Mouse (Mus musculus) heart, embryonic 12.5 days (tissue): ENCODE results near the gene Dcbld1. TPM values are rescaled to one million over a fixed set of nuclear protein-coding genes. Genes with fewer than 3 reads are reported as not detected.
"Not testable (repeated sequence)": the region's sequence is repeated elsewhere in the genome, so short reads cannot be mapped to it uniquely, and the experiment has no call there.

ENCODE experiments used
- ATAC-seq: fragments of 200-750 bp; cut with Nextera tagmentation; 2 replicates; pipeline ENCODE4 v1.8.0; 2017; ENCODE audit warnings: moderate TSS enrichment, moderate library complexity; ENCODE audit not compliant: insufficient number of reproducible peaks, low FRiP score
- H3K27ac ChIP-seq: fragments of 300-500 bp; sonication (generic); 2 replicates; pipeline ENCODE4 v1.5.1; 2016; ENCODE audit warnings: mild to moderate bottlenecking, moderate library complexity; ENCODE audit not compliant: poor library complexity, severe bottlenecking
- H3K27me3 ChIP-seq: fragments of 300-500 bp; sonication (generic); replicated peaks from 2 replicates; pipeline ENCODE4 v1.6.1; 2016; ENCODE audit warnings: mild to moderate bottlenecking, moderate library complexity
- H3K36me3 ChIP-seq: fragments of 300-500 bp; sonication (generic); 2 replicates; pipeline ENCODE4 v1.6.1; 2016; ENCODE audit warnings: mild to moderate bottlenecking, moderate library complexity
- H3K4me1 ChIP-seq: fragments of 300-500 bp; sonication (generic); replicated peaks from 2 replicates; pipeline ENCODE4 v1.6.1; 2016; ENCODE audit warnings: mild to moderate bottlenecking
- H3K4me2 ChIP-seq: fragments of 300-500 bp; sonication (generic); 2 replicates; pipeline ENCODE4 v1.6.1; 2016; ENCODE audit warnings: mild to moderate bottlenecking, moderate library complexity
- H3K4me3 ChIP-seq: fragments of 300-500 bp; sonication (generic); 2 replicates; pipeline ENCODE4 v1.5.1; 2016; ENCODE audit warnings: mild to moderate bottlenecking
- H3K9ac ChIP-seq: fragments of 300-500 bp; sonication (generic); 2 replicates; pipeline ENCODE4 v1.6.1; 2016; ENCODE audit warnings: mild to moderate bottlenecking, moderate library complexity
- H3K9me3 ChIP-seq: fragments of 300-500 bp; sonication (generic); replicated peaks from 2 replicates; pipeline ENCODE4 v1.6.1; 2016; ENCODE audit warnings: mild to moderate bottlenecking, moderate library complexity
- WGBS: fragments of 180-500 bp; shearing (Covaris S2); methylation state at CpG from one replicate; pipeline ENCODE4 v1.1.7; 2016; 5-methylcytosine and 5-hydroxymethylcytosine counted together
- polyA plus RNA-seq: library from polyadenylated mRNA; unstranded; fragments of >200 nt; fragmentation: Nextera tagmentation; extraction: Ambion mirVana; gene quantifications from 2 replicates; pipeline ENCODE4 v1.2.1, GENCODE M21; 2016

The Dcbld1 gene
- polyA plus RNA-seq, 1 experiment from 2014 or later = 9.3 TPM

- 86% methylated on average over 3 of the region's 3 CpGs for WGBS
- H3K36me3 ChIP-seq = no peaks in the 10 kb centered on the region
- no peak overlapping the region for H3K27ac ChIP-seq
- H3K27me3 ChIP-seq = no peaks in the 10 kb centered on the region
- no peak overlapping the region for H3K4me3 ChIP-seq
- no peak overlapping the region for H3K9ac ChIP-seq
- peaks cover 10% of the 10 kb centered on the region for H3K4me1 ChIP-seq
- H3K4me2 ChIP-seq = no peak overlapping the region
- ATAC-seq = no peak
- H3K9me3 ChIP-seq = no peaks in the 10 kb centered on the region
These were observed 47.2 kb downstream of the Dcbld1 start for GRCm38 (mm10) chr10:52280623-52281022.

DNA sequence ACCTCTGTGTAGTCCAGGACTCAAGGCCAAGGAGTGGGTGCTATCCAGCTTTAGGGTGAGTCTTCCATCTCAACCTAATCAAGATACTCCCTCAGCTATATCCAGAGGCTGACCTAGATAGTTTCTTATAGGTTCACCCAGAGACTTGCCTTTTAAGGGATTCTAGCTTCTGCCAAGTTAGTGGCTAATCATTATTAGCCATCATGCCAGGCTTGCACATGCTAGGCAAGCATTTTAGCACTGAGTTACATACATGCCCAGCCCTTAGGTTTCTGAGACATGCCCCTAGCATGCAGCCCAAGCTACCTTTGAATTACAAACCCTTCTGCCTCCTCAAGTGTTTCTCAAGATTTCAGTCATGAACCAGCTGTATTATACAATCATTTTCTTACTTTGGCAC is 47.9 kb downstream of the Dcbld1 start:
- Histone ChIP-seq H3K27me3 (no peaks in the 10 kb centered on the region), H3K27ac (no peak overlapping the region), H3K4me3 (no peak overlapping the region), H3K4me2 (no peak overlapping the region), H3K9me3 (no peaks in the 10 kb centered on the region), H3K4me1 (peaks cover 10% of the 10 kb centered on the region), H3K9ac (no peak overlapping the region), H3K36me3 (no peaks in the 10 kb centered on the region)
- no peak for ATAC-seq

- Histone ChIP-seq H3K27ac (no peak overlapping the region), H3K27me3 (no peaks in the 10 kb centered on the region), H3K9me3 (no peaks in the 10 kb centered on the region), H3K9ac (no peak overlapping the region), H3K4me1 (no peaks in the 10 kb centered on the region; the same call in 1 of the 2 replicates), H3K4me2 (no peak overlapping the region), H3K4me3 (no peak overlapping the region), H3K36me3 (no peaks in the 10 kb centered on the region; the same call in 1 of the 2 replicates)
- ATAC-seq = no peak
- 67% methylated on average over 8 of the region's 8 CpGs for WGBS
These were observed 51.2 kb downstream of the Dcbld1 start for GRCm38 (mm10) chr10:52284578-52284977.

DNA sequence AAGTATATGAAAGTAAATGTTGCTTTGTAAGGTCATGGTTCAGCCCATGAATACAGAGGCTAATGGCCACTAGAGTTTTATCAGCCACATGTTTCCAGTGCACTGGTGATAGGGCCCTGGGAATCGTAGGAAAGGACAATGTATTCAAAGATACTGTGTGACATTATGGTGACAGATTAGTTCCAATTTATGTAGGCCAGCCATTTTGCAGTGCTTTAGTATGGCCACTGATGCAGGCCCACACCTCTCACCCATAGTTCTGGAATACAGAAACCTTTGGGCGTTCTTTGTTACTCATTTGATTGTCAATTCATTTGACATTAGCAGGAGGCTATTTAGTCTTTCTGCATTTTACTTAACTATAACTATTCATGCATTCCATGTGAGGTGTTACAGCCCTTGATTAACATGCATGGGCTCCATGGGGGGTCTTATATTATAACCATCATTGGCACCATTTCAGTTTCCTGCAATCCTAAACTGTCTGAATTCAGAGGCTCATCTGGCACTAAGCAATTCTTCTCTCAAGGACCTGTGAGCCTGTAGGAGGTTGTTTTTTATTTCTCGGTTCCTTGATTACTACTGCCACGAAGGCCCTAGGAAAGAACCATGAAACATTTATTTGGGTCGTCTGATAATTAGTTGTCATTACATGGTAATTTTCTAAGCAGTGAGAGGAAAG is 54.6 kb downstream of the Dcbld1 start:
- H3K4me2 ChIP-seq = no peak overlapping the region
- H3K4me1 ChIP-seq = no peaks in the 10 kb centered on the region; the same call in 1 of the 2 replicates
- peaks cover 2% of the 10 kb centered on the region; the same call in 1 of the 2 replicates for H3K36me3 ChIP-seq
- H3K4me3 ChIP-seq = no peak overlapping the region
- H3K27me3 ChIP-seq = no peaks in the 10 kb centered on the region
- H3K27ac ChIP-seq = no peak overlapping the region
- WGBS = 73% methylated on average over 5 of the region's 5 CpGs
- H3K9me3 ChIP-seq = no peaks in the 10 kb centered on the region
- H3K9ac ChIP-seq = no peak overlapping the region
- no peak for ATAC-seq

DNA sequence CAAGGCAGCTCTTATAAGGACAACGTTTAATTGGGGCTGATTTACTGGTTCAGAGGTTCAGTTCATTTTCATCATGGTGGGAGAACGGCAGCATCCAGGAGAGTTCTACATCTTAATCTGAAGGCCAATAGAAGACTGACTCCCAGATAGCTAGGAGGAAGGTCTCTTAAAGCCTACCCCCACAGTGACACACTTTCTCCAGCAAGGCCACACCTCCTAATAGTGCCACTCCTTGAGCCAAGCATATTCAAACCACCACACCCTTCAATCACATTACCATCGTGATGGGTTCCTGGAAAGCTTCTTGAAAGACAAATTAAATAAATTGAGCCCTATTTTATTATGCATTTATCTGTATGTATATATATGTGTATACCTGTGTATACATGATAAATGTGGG is 55.8 kb downstream of the Dcbld1 start:
- H3K4me2 ChIP-seq = no peak overlapping the region
- ATAC-seq = no peak
- WGBS = 77% methylated on average over 3 of the region's 3 CpGs

DNA sequence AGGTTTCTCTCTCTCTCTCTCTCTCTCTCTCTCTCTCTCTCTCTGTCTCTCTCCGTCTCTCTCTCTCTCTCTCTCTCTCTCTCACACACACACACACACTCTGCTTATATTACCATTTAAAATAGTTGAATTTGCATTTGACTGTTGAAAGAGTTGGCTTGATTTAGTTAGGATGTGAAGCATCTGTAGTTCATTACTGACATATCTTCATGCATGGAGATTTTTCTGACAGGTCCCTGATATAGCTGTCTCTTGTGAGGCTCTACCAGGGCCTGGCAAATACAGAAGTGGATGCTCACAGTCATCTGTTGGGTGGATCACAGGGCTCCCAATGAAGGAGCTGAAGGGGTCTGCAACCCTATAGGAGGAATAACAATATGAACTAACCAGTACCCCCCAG is 59.0 kb downstream of the Dcbld1 start:
- WGBS = 46% methylated on average over 1 of the region's 1 CpGs
- H3K4me2 ChIP-seq, H3K9me3 ChIP-seq, ATAC-seq, H3K27ac ChIP-seq, H3K4me1 ChIP-seq, H3K27me3 ChIP-seq, H3K4me3 ChIP-seq, H3K9ac ChIP-seq, H3K36me3 ChIP-seq: not testable (repeated sequence)

More for the DNA sequence above, 55.8 kb downstream of the Dcbld1 start:
- H3K4me3 ChIP-seq = no peak overlapping the region
- no peaks in the 10 kb centered on the region for H3K27me3 ChIP-seq
- H3K9me3 ChIP-seq = no peaks in the 10 kb centered on the region
- peaks cover 3% of the 10 kb centered on the region; the same call in 1 of the 2 replicates for H3K4me1 ChIP-seq
- H3K36me3 ChIP-seq = peaks cover 2% of the 10 kb centered on the region; the same call in 1 of the 2 replicates
- H3K9ac ChIP-seq = no peak overlapping the region
- H3K27ac ChIP-seq = no peak overlapping the region

DNA sequence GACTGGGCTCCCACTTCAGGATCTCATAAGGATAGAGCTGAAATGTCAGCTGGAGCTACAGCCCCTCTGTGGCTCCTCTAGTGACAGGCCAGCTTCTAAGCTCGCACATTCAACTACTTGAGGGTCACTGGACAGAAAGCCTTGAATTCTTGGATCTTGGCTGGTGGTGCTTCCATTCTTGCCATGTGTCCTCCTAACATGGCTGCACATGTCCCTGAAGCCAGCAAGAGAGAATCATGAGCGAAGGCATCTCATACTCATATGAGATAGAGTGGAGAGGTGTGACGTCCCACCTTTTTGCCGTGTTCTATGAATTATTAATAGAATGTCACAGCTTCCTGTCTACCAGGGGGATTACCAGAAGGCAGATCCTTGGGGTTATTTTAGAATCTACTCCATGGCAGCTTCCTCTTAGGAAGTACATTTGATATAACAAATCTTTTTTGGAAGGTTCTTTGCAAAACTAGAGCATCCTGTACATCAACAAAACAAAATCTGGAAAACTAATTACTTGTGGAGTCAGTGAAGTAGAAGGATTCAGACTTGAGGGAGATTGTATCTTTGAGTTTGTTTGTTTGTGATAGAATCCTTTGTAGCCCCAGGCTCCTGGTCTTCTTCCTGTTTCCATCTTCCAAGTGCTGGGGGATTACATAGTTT is 60.6 kb downstream of the Dcbld1 start:
- no peak overlapping the region for H3K4me2 ChIP-seq
- no peak overlapping the region for H3K27ac ChIP-seq
- H3K4me1 ChIP-seq = peaks cover 13% of the 10 kb centered on the region
- H3K27me3 ChIP-seq = no peaks in the 10 kb centered on the region
- 0 out of 2 replicates have a peak, but pooled peaks cover 2% of the 10 kb centered on the region for H3K36me3 ChIP-seq
- H3K9me3 ChIP-seq = no peaks in the 10 kb centered on the region
- H3K4me3 ChIP-seq = no peak overlapping the region
- no peak for ATAC-seq
- no peak overlapping the region for H3K9ac ChIP-seq
- 72% methylated on average over 4 of the region's 4 CpGs for WGBS

- H3K4me3 ChIP-seq = no peak overlapping the region
- H3K27me3 ChIP-seq = no peaks in the 10 kb centered on the region
- H3K27ac ChIP-seq = no peak overlapping the region
- H3K9ac ChIP-seq = no peak overlapping the region
- no peak for ATAC-seq
- H3K4me2 ChIP-seq = no peak overlapping the region
- H3K36me3 ChIP-seq = 0 out of 2 replicates have a peak, but pooled peaks cover 2% of the 10 kb centered on the region
- H3K4me1 ChIP-seq = peaks cover 13% of the 10 kb centered on the region
- 90% methylated on average over 2 of the region's 2 CpGs for WGBS
- H3K9me3 ChIP-seq = no peaks in the 10 kb centered on the region
These were observed 62.5 kb downstream of the Dcbld1 start for GRCm38 (mm10) chr10:52295934-52296333.

GRCm38 (mm10) chr10:52298568-52298967 is 65.1 kb downstream of the Dcbld1 start:
- H3K9ac ChIP-seq, ATAC-seq, H3K27ac ChIP-seq, H3K36me3 ChIP-seq, H3K4me2 ChIP-seq, H3K9me3 ChIP-seq, H3K27me3 ChIP-seq, H3K4me3 ChIP-seq: not testable (repeated sequence)
- peaks cover 13% of the 10 kb centered on the region for H3K4me1 ChIP-seq

- no peaks in the 10 kb centered on the region for H3K27me3 ChIP-seq
- H3K9me3 ChIP-seq = no peaks in the 10 kb centered on the region
- no peak overlapping the region for H3K4me2 ChIP-seq
- 93% methylated on average over 4 of the region's 4 CpGs for WGBS
- peaks cover 10% of the 10 kb centered on the region for H3K4me1 ChIP-seq
- no peak for ATAC-seq
- H3K27ac ChIP-seq = no peak overlapping the region
- no peak overlapping the region for H3K4me3 ChIP-seq
- H3K9ac ChIP-seq = no peak overlapping the region
- no peaks in the 10 kb centered on the region for H3K36me3 ChIP-seq
These were observed 68.3 kb downstream of the Dcbld1 start for GRCm38 (mm10) chr10:52301766-52302165.

DNA sequence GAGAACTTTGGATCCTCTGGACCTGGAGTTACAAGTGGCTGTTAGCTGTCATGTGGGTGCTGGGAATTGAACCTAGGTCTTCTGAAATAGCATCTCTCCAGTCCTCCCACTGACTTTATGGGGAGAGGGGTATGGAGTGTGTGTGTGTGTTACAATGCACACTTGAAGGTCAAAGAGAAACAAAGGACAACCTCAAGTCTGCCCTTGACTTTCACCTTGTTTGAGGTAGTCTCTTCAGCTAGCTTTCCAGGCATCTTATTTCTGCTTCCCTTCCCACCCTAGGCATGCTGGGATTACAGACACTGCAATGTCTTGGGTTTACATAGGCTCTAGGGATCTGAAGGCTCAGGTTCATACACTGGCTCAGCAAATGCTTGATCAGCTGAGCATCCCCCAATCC is 68.9 kb downstream of the Dcbld1 start:
- H3K4me2 ChIP-seq = no peak overlapping the region
- H3K27me3 ChIP-seq = no peaks in the 10 kb centered on the region
- H3K9me3 ChIP-seq = no peaks in the 10 kb centered on the region
- H3K9ac ChIP-seq = no peak overlapping the region
- no peaks in the 10 kb centered on the region for H3K36me3 ChIP-seq
- H3K4me1 ChIP-seq = peaks cover 10% of the 10 kb centered on the region
- ATAC-seq = no peak
- H3K4me3 ChIP-seq = no peak overlapping the region
- H3K27ac ChIP-seq = no peak overlapping the region
